Mouse (Mus musculus): ENCODE measurements around the gene Endod1. TPM values are rescaled to one million over a fixed set of nuclear protein-coding genes. Genes with fewer than 3 reads are reported as not detected.

Endod1 gene
- polyA plus RNA-seq, 1 experiment: 14.9 TPM

- Histone ChIP-seq H3K36me3 (ENCODE audit: control insufficient read depth) (no peaks in the 10 kb centered on the region), H3K4me3 (replicated peaks) (peak overlapping the region; percentile 3), H3K9me3 (ENCODE audit: control insufficient read depth, low read length) (no peaks in the 10 kb centered on the region), H3K27me3 (ENCODE audit: control insufficient read depth) (no peaks in the 10 kb centered on the region), H3K4me1 (ENCODE audit: control insufficient read depth) (peaks cover 43% of the 10 kb centered on the region)
- TF ChIP-seq TAL1 (IDR thresholded peaks at IDR 0.05; ENCODE audit: low read length) (no peak), GATA1 (IDR thresholded peaks at IDR 0.05; ENCODE audit: low read length) (no peak)
Measured at GRCm38 (mm10) chr9:14396819-14397448, 15.6 kb upstream of the Endod1 start.

GRCm38 (mm10) chr9:14396096-14396495 lies 14.8 kb upstream of the Endod1 start:
- no peaks in the 10 kb centered on the region for H3K36me3 ChIP-seq (ENCODE audit: control insufficient read depth)
- TF ChIP-seq GATA1 (IDR thresholded peaks at IDR 0.05; ENCODE audit: low read length) (no peak), TAL1 (IDR thresholded peaks at IDR 0.05; ENCODE audit: low read length) (no peak)
- peaks cover 51% of the 10 kb centered on the region for H3K4me1 ChIP-seq (ENCODE audit: control insufficient read depth)

GRCm38 (mm10) chr9:14394956-14395561 lies 13.8 kb upstream of the Endod1 start:
- TF ChIP-seq TAL1 (IDR thresholded peaks at IDR 0.05; ENCODE audit: low read length) (no peak), GATA1 (IDR thresholded peaks at IDR 0.05; ENCODE audit: low read length) (no peak)
- peaks cover 49% of the 10 kb centered on the region for H3K4me1 ChIP-seq (ENCODE audit: control insufficient read depth)

More at GRCm38 (mm10) chr9:14396096-14396495, 14.8 kb upstream of the Endod1 start:
- Histone ChIP-seq H3K27me3 (ENCODE audit: control insufficient read depth) (no peaks in the 10 kb centered on the region), H3K4me3 (replicated peaks) (no peak overlapping the region), H3K9me3 (ENCODE audit: control insufficient read depth, low read length) (no peaks in the 10 kb centered on the region)

GRCm38 (mm10) chr9:14391841-14392318 lies 10.6 kb upstream of the Endod1 start:
- no peak for TF ChIP-seq GATA1 (IDR thresholded peaks at IDR 0.05; ENCODE audit: low read length)
- no peak for TF ChIP-seq TAL1 (IDR thresholded peaks at IDR 0.05; ENCODE audit: low read length)
- H3K27me3 ChIP-seq (ENCODE audit: control insufficient read depth): no peaks in the 10 kb centered on the region
- H3K4me1 ChIP-seq (ENCODE audit: control insufficient read depth): peaks cover 55% of the 10 kb centered on the region
- H3K4me3 ChIP-seq (replicated peaks): no peak overlapping the region
- H3K36me3 ChIP-seq (ENCODE audit: control insufficient read depth): no peaks in the 10 kb centered on the region
- no peaks in the 10 kb centered on the region for H3K9me3 ChIP-seq (ENCODE audit: control insufficient read depth, low read length)

More at GRCm38 (mm10) chr9:14394956-14395561, 13.8 kb upstream of the Endod1 start:
- no peaks in the 10 kb centered on the region for H3K27me3 ChIP-seq (ENCODE audit: control insufficient read depth)
- no peaks in the 10 kb centered on the region for H3K36me3 ChIP-seq (ENCODE audit: control insufficient read depth)
- H3K4me3 ChIP-seq (replicated peaks): no peak overlapping the region
- no peaks in the 10 kb centered on the region for H3K9me3 ChIP-seq (ENCODE audit: control insufficient read depth, low read length)

GRCm38 (mm10) chr9:14391286-14391685 lies 10.0 kb upstream of the Endod1 start:
- Histone ChIP-seq H3K9me3 (ENCODE audit: control insufficient read depth, low read length) (no peaks in the 10 kb centered on the region), H3K4me3 (replicated peaks) (no peak overlapping the region), H3K27me3 (ENCODE audit: control insufficient read depth) (no peaks in the 10 kb centered on the region), H3K36me3 (ENCODE audit: control insufficient read depth) (no peaks in the 10 kb centered on the region), H3K4me1 (ENCODE audit: control insufficient read depth) (peaks cover 58% of the 10 kb centered on the region)
- TF ChIP-seq GATA1 (IDR thresholded peaks at IDR 0.05; ENCODE audit: low read length): no peak

- peaks cover 60% of the 10 kb centered on the region for H3K4me1 ChIP-seq (ENCODE audit: control insufficient read depth)
- H3K9me3 ChIP-seq (ENCODE audit: control insufficient read depth, low read length): no peaks in the 10 kb centered on the region
- TF ChIP-seq GATA1 (IDR thresholded peaks at IDR 0.05; ENCODE audit: low read length) (no peak), TAL1 (IDR thresholded peaks at IDR 0.05; ENCODE audit: low read length) (no peak)
- H3K4me3 ChIP-seq (replicated peaks): no peak overlapping the region
- H3K36me3 ChIP-seq (ENCODE audit: control insufficient read depth): no peaks in the 10 kb centered on the region; the same call in 1 of the 2 replicates
- no peaks in the 10 kb centered on the region for H3K27me3 ChIP-seq (ENCODE audit: control insufficient read depth)
Measured at GRCm38 (mm10) chr9:14390278-14390677, 9.0 kb upstream of the Endod1 start.

GRCm38 (mm10) chr9:14389050-14389621 lies 7.8 kb upstream of the Endod1 start:
- TF ChIP-seq GATA1 (IDR thresholded peaks at IDR 0.05; ENCODE audit: low read length): no peak
- no peak for TF ChIP-seq TAL1 (IDR thresholded peaks at IDR 0.05; ENCODE audit: low read length)
- no peaks in the 10 kb centered on the region for H3K9me3 ChIP-seq (ENCODE audit: control insufficient read depth, low read length)

GRCm38 (mm10) chr9:14388001-14388400 lies 6.7 kb upstream of the Endod1 start:
- Histone ChIP-seq H3K4me3 (replicated peaks) (no peak overlapping the region), H3K36me3 (ENCODE audit: control insufficient read depth) (peaks cover 12% of the 10 kb centered on the region), H3K9me3 (ENCODE audit: control insufficient read depth, low read length) (peaks cover 7% of the 10 kb centered on the region), H3K27me3 (ENCODE audit: control insufficient read depth) (no peaks in the 10 kb centered on the region), H3K4me1 (ENCODE audit: control insufficient read depth) (peaks cover 74% of the 10 kb centered on the region)
- no peak for TF ChIP-seq GATA1 (IDR thresholded peaks at IDR 0.05; ENCODE audit: low read length)
- no peak for TF ChIP-seq TAL1 (IDR thresholded peaks at IDR 0.05; ENCODE audit: low read length)

More at GRCm38 (mm10) chr9:14389050-14389621, 7.8 kb upstream of the Endod1 start:
- H3K4me3 ChIP-seq (replicated peaks): no peak overlapping the region
- peaks cover 4% of the 10 kb centered on the region for H3K36me3 ChIP-seq (ENCODE audit: control insufficient read depth)
- H3K27me3 ChIP-seq (ENCODE audit: control insufficient read depth): no peaks in the 10 kb centered on the region
- H3K4me1 ChIP-seq (ENCODE audit: control insufficient read depth): peaks cover 63% of the 10 kb centered on the region

- peak overlapping the region; percentile 29 for H3K4me3 ChIP-seq (replicated peaks)
- peaks cover 78% of the 10 kb centered on the region for H3K4me1 ChIP-seq (ENCODE audit: control insufficient read depth)
- H3K36me3 ChIP-seq (ENCODE audit: control insufficient read depth): peaks cover 12% of the 10 kb centered on the region
- peaks cover 7% of the 10 kb centered on the region for H3K9me3 ChIP-seq (ENCODE audit: control insufficient read depth, low read length)
- H3K27me3 ChIP-seq (ENCODE audit: control insufficient read depth): no peaks in the 10 kb centered on the region
- TF ChIP-seq GATA1 (IDR thresholded peaks at IDR 0.05; ENCODE audit: low read length) (no peak; the same call in 1 of the 2 replicates), TAL1 (IDR thresholded peaks at IDR 0.05; ENCODE audit: low read length) (no peak)
Measured at GRCm38 (mm10) chr9:14386831-14387230, 5.5 kb upstream of the Endod1 start.
